19 mouse cellular contexts compared by ENCODE assay signal in genomic region chr5:104357575-104357974, GRCm38 (mm10). TPM values are rescaled to one million over a fixed set of nuclear protein-coding genes. Genes with fewer than 3 reads are reported as not detected.
"Had no signal": no experiment of that assay in that cellular context is flagged by ENCODE, and none has a peak within 500 bp of the region (broad histone marks: within the 10 kb centered on the region; RNA-seq: fewer than 3 reads in every experiment).

No protein-coding gene starts in this region.

- H3K4me3 ChIP-seq: megakaryocyte, embryonic 14.5 days; midbrain, embryonic 13.5 days; midbrain, embryonic 15.5 days; neural tube, embryonic 12.5 days; stomach, embryonic 15.5 days had no signal

- DNase-seq: lung, adult 18-20 months; lung, embryonic 14.5 days; lung, postnatal 10 days; lung, postnatal 4 days; right cerebral cortex, postnatal 14 days; right cerebral cortex, postnatal 4 days; thymus, adult 2 months; thymus, postnatal 25 days had no signal

- ATAC-seq: midbrain, embryonic 13.5 days; midbrain, embryonic 15.5 days had no signal

- H3K27ac ChIP-seq: liver, embryonic 14.5 days; midbrain, embryonic 13.5 days; midbrain, embryonic 15.5 days; neural tube, embryonic 12.5 days; stomach, embryonic 15.5 days; stomach, postnatal 0 days had no signal

RNA-seq across cellular contexts. Expression of gene Mepe, which starts 32.4 kb away (rescaled TPM):
- total RNA-seq: megakaryocyte progenitor cell, adult 5-6 weeks; midbrain, postnatal 0 days; monocyte, adult 5-6 weeks; neutrophil, adult 5-6 weeks had no signal

RNA-seq across cellular contexts. Expression of gene Ibsp, which starts 58.6 kb away (rescaled TPM):
- total RNA-seq: megakaryocyte progenitor cell, adult 5-6 weeks; monocyte, adult 5-6 weeks; neutrophil, adult 5-6 weeks had no signal
